Mouse (Mus musculus) gastrocnemius, postnatal 36 days (tissue): Measurements from ENCODE around the gene Apol7a. TPM values are rescaled to one million over a fixed set of nuclear protein-coding genes. Genes with fewer than 3 reads are reported as not detected.
A peak's percentile ranks its signal among the peaks of the same experiment; 100 is the strongest.
"Not testable (repeated sequence)": the region's sequence is repeated elsewhere in the genome, so short reads cannot be mapped to it uniquely, and the experiment has no call there.

Experiments used
- DNase-seq, 2 experiments: peaks; one replicate each; pipeline ENCODE4 v3.0.0; 2022
- intact Hi-C: fragments of 180-260 bp; cut with DNase I; formaldehyde crosslinking; loops from one replicate; pipeline ENCODE4 v1.15.1; 2025
- long read RNA-seq, 2 experiments: library from polyadenylated mRNA; stranded (forward); transcript quantifications; one replicate each; pipeline ENCODE4 v2.0.0; 2021
- total RNA-seq, 2 experiments: library from RNA; stranded (reverse); gene quantifications; 2 replicates each; pipeline ENCODE4 v1.2.3; 2021

Gene Apol7a
- under 1 TPM; 0.26 to 0.59 TPM for total RNA-seq
- long read RNA-seq, experiment 1, partial matches to known transcripts: 0 of 1 reads
- long read RNA-seq, experiment 1, other reads (novel, unspliced or antisense): 1 of 1 reads
- long read RNA-seq, experiment 2, partial matches to known transcripts: 0 of 1 reads
- long read RNA-seq, experiment 2, other reads (novel, unspliced or antisense): 0 of 1 reads

DNA sequence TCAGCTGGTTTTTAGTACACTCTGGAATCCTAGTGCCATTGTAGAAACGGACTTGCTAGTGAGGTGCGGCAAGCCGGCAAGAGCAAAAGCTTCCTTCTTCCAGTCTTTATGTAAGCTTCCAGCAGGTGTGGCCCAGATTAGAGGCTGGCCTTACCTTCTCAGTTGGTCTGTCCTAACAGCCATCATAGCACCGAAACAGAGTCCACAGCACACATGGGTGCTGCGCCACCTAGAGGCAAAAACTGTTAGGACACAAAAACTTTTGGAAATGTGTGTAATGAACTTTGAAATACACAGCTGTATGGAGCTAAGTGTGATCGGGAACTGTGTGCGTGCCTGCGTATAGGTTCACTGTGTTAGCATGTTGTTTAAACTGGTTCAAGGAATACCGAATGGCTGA, at the start of gene Apol7a:
TSS of gene Apol7a (minus strand) at position 84 of the 400 bp plus-strand sequence.
- DNase-seq, intact Hi-C loops: not testable (repeated sequence)

GRCm38 (mm10) chr15:77447392-77447791, 48.5 kb upstream of the Apol7a start, which contains the start of gene Apol7b:
Gene Apol7b, minus strand, starts transcription at chr15:77447492.
- intact Hi-C loops, DNase-seq: not testable (repeated sequence)

GRCm38 (mm10) chr15:77445668-77446067, 46.8 kb upstream of the Apol7a start:
- intact Hi-C loops, DNase-seq: not testable (repeated sequence)

DNA sequence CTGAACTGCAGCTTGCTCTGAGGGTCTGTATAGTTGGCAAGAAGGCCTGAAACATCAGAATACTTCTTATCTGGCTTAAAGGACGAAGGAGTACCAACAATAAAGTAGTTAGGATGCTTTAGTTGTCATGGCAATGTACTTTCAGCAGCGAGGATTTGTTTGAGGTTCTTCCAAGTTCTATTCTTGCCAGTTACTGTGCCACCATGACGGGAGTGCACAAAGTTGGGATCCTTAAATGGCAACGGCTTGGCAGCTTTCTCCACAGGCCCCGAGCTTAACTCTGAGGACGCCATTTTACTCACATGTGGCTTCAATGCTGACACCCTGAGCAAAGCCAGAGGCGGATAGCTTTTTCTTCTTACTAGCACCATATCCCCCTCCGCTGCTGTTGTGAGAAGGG, 45.8 kb upstream of the Apol7a start:
- intact Hi-C loops, DNase-seq: not testable (repeated sequence)

DNA sequence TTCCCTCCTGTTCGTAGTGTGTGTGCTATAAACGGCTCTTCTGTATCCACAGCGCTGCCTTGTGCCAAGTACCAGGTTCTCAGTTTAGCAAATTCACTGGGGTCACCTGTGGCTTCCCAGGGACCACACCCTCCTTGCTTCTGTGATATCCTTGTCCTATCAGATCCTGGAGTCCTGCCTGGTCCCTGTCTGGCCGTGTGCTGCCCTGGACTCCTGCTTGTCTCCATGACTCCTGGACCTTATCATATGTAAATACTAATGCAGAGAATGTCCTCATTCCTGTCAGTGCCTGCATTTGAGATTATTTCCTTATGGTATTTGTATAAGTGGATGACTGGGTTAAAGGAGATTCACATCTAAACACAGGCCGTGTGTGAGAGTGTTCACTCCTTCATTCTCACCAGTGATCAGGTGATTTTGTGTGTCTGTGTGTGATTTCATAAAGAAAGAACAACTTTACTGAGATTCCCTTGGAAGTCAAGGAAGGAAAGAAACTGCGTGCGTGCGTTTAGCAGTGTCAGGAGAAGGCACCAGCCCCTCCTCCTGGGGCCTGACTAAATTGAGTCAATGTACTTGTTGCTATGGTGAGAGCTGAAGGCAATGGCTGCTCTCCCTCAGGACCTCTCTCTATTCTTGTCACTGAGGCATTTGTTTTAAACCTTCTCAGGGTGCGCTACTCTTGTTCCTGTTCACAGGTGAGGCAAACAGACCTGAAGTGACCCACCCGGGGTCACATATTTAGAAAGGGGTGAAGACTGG, 30.0 kb upstream of the Apol7a start:
- intact Hi-C loops, DNase-seq: not testable (repeated sequence)

DNA sequence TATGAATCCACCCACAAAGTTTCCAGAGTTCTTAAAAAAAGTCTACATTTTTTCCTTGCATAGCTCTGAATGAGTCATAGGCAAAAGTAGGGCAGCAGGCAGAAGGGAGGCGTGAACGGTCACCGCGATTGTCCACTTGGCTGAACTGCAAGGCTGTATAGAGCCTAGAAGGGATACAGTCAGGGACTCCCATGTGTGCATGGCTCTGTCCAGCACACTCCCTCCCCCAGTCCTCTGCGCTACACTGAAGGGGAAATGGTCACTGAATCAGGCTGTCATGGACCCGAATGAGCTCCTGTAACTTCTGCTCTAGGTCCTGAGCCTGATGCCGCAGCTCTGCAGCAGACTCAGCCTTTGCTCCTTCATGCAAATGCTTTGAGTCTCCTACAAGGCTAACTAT, 24.0 kb upstream of the Apol7a start:
- DNase-seq, intact Hi-C loops: not testable (repeated sequence)

- intact Hi-C loops, DNase-seq: not testable (repeated sequence)
Observed at GRCm38 (mm10) chr15:77419657-77420056, 20.7 kb upstream of the Apol7a start.

GRCm38 (mm10) chr15:77416655-77417333, 17.9 kb upstream of the Apol7a start:
- intact Hi-C loops, DNase-seq: not testable (repeated sequence)

- intact Hi-C loops, DNase-seq: not testable (repeated sequence)
Observed at GRCm38 (mm10) chr15:77415653-77416052, 16.7 kb upstream of the Apol7a start.

- not testable (repeated sequence) for DNase-seq
Observed at GRCm38 (mm10) chr15:77412695-77413094, 13.8 kb upstream of the Apol7a start.

GRCm38 (mm10) chr15:77411035-77411434, 12.1 kb upstream of the Apol7a start, which contains the start of gene Apol9a:
Gene Apol9a, minus strand, starts transcription at chr15:77411135.
- intact Hi-C loops, DNase-seq: not testable (repeated sequence)

More at GRCm38 (mm10) chr15:77412695-77413094, 13.8 kb upstream of the Apol7a start:
- intact Hi-C loops: not testable (repeated sequence)

DNA sequence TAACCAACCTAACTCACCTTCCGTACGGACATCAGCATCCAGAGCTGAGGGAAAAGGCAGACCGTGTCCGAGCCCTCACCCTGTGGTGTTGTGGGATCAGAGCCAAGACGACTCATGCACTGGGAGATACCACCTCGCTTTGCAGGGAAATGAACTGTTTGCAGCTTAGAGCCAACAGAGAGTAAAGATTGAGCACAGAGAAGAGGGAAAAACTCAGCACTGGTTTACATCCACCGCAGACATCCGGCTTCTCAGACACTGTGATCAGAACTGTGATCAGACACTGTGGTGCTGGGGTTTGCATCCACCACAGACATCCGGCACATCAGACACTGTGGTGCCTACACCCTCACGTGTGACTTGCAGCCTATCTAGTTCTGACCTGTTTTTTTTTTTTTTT, 7.5 kb upstream of the Apol7a start:
- intact Hi-C loops, DNase-seq: not testable (repeated sequence)

- peak in 1 of 2 experiments; percentile 16 for DNase-seq
- intact Hi-C loops: not testable (repeated sequence)
Observed at GRCm38 (mm10) chr15:77397450-77398132, 1.3 kb downstream of the Apol7a start.

- intact Hi-C loops, DNase-seq: not testable (repeated sequence)
Observed at GRCm38 (mm10) chr15:77393832-77394231, 5.1 kb downstream of the Apol7a start.

- intact Hi-C loops: no loop called here
- DNase-seq: no peak
Observed at GRCm38 (mm10) chr15:77387462-77387861, 11.4 kb downstream of the Apol7a start.

DNA sequence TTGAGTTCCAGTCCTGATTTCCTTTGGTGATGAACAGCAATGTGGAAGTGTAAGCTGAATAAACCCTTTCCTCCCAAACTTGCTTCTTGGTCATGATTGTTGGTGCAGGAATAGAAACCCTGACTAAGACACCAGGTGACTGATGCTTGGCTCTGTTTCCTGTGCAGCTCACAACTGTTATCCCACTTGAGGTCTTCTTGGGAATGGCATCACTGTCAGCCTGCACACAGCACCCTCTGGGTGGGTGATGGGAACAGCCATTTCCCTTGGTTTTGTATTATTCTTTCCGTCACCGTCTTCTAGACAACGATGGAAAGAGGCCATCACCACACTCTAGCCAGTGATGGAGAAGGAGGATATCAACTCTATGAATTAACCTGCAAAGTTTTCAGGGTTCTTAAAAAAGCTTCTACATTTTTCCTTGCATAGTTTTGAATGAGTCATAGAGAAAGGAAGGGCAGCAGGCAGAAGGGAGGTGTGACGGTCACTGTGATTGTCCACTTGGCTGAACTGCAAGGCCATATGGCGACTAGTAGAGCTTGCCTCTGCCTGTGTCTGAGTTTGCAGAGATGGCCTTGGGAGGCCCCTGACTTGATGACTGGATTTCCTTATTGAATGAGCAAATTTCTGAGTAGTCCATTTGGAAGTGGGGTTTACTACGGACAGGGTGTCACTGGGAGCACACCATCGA, 14.4 kb downstream of the Apol7a start:
- intact Hi-C loops: no loop called here

GRCm38 (mm10) chr15:77382880-77383279, 16.0 kb downstream of the Apol7a start:
- DNase-seq: no peak
- intact Hi-C loops: no loop called here

More for the DNA sequence above, 14.4 kb downstream of the Apol7a start:
- no peak for DNase-seq

DNA sequence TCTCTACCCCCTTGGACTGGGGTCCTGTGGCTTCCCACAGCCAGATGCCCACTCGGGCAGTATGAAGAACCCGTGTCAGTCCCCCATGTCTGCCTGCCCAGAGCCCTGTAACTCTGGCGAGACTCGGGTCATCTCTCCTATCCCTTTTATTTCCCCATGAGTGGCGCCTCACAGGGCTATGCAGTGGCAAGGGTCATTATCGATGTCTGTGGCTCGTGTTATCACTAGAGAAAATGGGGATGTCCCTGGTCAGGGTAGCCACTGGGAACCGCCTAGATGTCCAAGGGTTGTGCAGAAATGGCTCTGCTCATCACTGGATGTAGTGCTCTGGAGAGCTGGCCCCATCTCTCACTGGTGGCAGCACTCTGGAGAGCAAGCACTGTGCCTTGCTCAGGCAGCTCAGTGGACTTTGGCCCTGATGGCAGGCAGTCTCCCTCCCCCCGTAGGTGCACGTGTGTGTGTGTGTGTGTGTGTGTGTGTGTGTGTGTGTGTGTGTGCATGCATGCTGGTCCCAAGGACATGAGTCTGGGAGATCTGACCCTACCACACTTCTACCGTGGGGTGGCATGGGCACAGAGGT, 16.5 kb downstream of the Apol7a start:
- intact Hi-C loops: no loop called here
- no peak for DNase-seq

GRCm38 (mm10) chr15:77381481-77381880, 17.4 kb downstream of the Apol7a start:
- intact Hi-C loops: no loop called here
- no peak for DNase-seq
